Mouse (Mus musculus) stomach, embryonic 15.5 days (tissue): ENCODE data around the gene Wdr82. TPM values are rescaled to one million over a fixed set of nuclear protein-coding genes. Genes with fewer than 3 reads are reported as not detected.

Experiments used
- ATAC-seq: fragments of 200-750 bp; cut with Nextera tagmentation; 2 replicates; pipeline ENCODE4 v1.8.0; 2017; ENCODE audit warnings: low read depth, moderate number of reproducible peaks, moderate TSS enrichment; ENCODE audit not compliant: insufficient read depth, low FRiP score
- H3K27ac ChIP-seq: fragments of 300-500 bp; sonication (generic); 2 replicates; pipeline ENCODE4 v1.5.1; 2015; ENCODE audit warnings: mild to moderate bottlenecking, inconsistent platforms
- H3K27me3 ChIP-seq: fragments of 300-500 bp; sonication (generic); replicated peaks from 2 replicates; pipeline ENCODE4 v1.6.1; 2015; ENCODE audit warnings: inconsistent platforms
- H3K36me3 ChIP-seq: fragments of 300-500 bp; sonication (generic); 2 replicates; pipeline ENCODE4 v1.6.1; 2015; ENCODE audit warnings: inconsistent platforms
- H3K4me1 ChIP-seq: fragments of 300-500 bp; sonication (generic); 2 replicates; pipeline ENCODE4 v1.6.1; 2015; ENCODE audit warnings: inconsistent platforms
- H3K4me2 ChIP-seq: fragments of 300-500 bp; sonication (generic); 2 replicates; pipeline ENCODE4 v1.6.1; 2015; ENCODE audit warnings: mild to moderate bottlenecking, inconsistent platforms
- H3K4me3 ChIP-seq: fragments of 300-500 bp; sonication (generic); replicated peaks from 2 replicates; pipeline ENCODE4 v1.5.1; 2015; ENCODE audit warnings: inconsistent platforms
- H3K9ac ChIP-seq: fragments of 300-500 bp; sonication (generic); 2 replicates; pipeline ENCODE4 v1.6.1; 2015; ENCODE audit warnings: inconsistent platforms
- H3K9me3 ChIP-seq: fragments of 300-500 bp; sonication (generic); 2 replicates; pipeline ENCODE4 v1.6.1; 2016; ENCODE audit warnings: inconsistent platforms
- WGBS: fragments of 180-500 bp; shearing (Covaris S2); methylation state at CpG from one replicate; pipeline ENCODE4 v1.1.7; 2015; 5-methylcytosine and 5-hydroxymethylcytosine counted together
- polyA plus RNA-seq: library from polyadenylated mRNA; unstranded; fragments of >200 nt; fragmentation: Nextera tagmentation; extraction: Ambion mirVana; gene quantifications from 2 replicates; pipeline ENCODE4 v1.2.1, GENCODE M21; 2015

Wdr82 gene
- polyA plus RNA-seq, 1 experiment from 2014 or later = 20.4 TPM

- H3K4me2 ChIP-seq = no peak overlapping the region
- H3K27me3 ChIP-seq = no peaks in the 10 kb centered on the region
- ATAC-seq = no peak
- H3K27ac ChIP-seq = no peak overlapping the region
- peaks cover 11% of the 10 kb centered on the region for H3K36me3 ChIP-seq
- no peaks in the 10 kb centered on the region for H3K9me3 ChIP-seq
- H3K4me3 ChIP-seq = no peak overlapping the region
- WGBS = 88% methylated on average over 7 of the region's 7 CpGs
- H3K4me1 ChIP-seq = peaks cover 4% of the 10 kb centered on the region
- H3K9ac ChIP-seq = no peak overlapping the region
These were observed 46.2 kb downstream of the Wdr82 start for GRCm38 (mm10) chr9:106216971-106217370.

GRCm38 (mm10) chr9:106220894-106221523 lies 50.3 kb downstream of the Wdr82 start:
- no peak overlapping the region for H3K4me3 ChIP-seq
- peaks cover 8% of the 10 kb centered on the region for H3K4me1 ChIP-seq
- no peak overlapping the region for H3K4me2 ChIP-seq
- 59% methylated on average over 8 of the region's 8 CpGs for WGBS
- no peak overlapping the region for H3K27ac ChIP-seq
- H3K27me3 ChIP-seq = peaks cover 6% of the 10 kb centered on the region
- H3K9ac ChIP-seq = no peak overlapping the region
- no peaks in the 10 kb centered on the region for H3K9me3 ChIP-seq
- ATAC-seq = no peak
- H3K36me3 ChIP-seq = no peaks in the 10 kb centered on the region

- H3K9ac ChIP-seq = no peak within 1 kb of the TSS
- no peak within 1 kb of the TSS for H3K4me2 ChIP-seq
- H3K36me3 ChIP-seq = no peaks in the 10 kb centered on the region
- no peaks in the 10 kb centered on the region for H3K9me3 ChIP-seq
- peak within 1 kb of the TSS; percentile 21; the same call in 1 of the 2 replicates for H3K27ac ChIP-seq
- no peak for ATAC-seq
- no peak within 1 kb of the TSS for H3K4me3 ChIP-seq
- H3K27me3 ChIP-seq = peaks cover 6% of the 10 kb centered on the region
- peaks cover 13% of the 10 kb centered on the region for H3K4me1 ChIP-seq
- 57% methylated on average over 4 of the region's 4 CpGs for WGBS
These were observed 51.6 kb downstream of the Wdr82 start, which contains the start of gene Tlr9 for GRCm38 (mm10) chr9:106222261-106222851. Tlr9 (plus strand) TSS chr9:106222598.

GRCm38 (mm10) chr9:106222994-106223393 lies 52.3 kb downstream of the Wdr82 start:
- Histone ChIP-seq H3K27ac (peak overlapping the region; percentile 21; the same call in 1 of the 2 replicates), H3K4me2 (no peak overlapping the region), H3K9ac (no peak overlapping the region), H3K4me3 (no peak overlapping the region), H3K36me3 (no peaks in the 10 kb centered on the region), H3K9me3 (no peaks in the 10 kb centered on the region), H3K27me3 (peaks cover 6% of the 10 kb centered on the region), H3K4me1 (peaks cover 13% of the 10 kb centered on the region)
- 79% methylated on average over 4 of the region's 4 CpGs for WGBS
- no peak for ATAC-seq

GRCm38 (mm10) chr9:106225469-106226150 lies 54.9 kb downstream of the Wdr82 start:
- Histone ChIP-seq H3K4me2 (peak overlapping the region; percentile 79), H3K27me3 (peaks cover 6% of the 10 kb centered on the region), H3K27ac (peak overlapping the region; percentile 84), H3K36me3 (no peaks in the 10 kb centered on the region), H3K9me3 (no peaks in the 10 kb centered on the region), H3K9ac (peak overlapping the region; percentile 44; the same call in 1 of the 2 replicates), H3K4me3 (peak overlapping the region; percentile 37), H3K4me1 (peaks cover 13% of the 10 kb centered on the region)
- no peak for ATAC-seq
- 61% methylated on average over 24 of the region's 24 CpGs for WGBS

- Histone ChIP-seq H3K27me3 (peaks cover 6% of the 10 kb centered on the region), H3K9me3 (no peaks in the 10 kb centered on the region), H3K4me3 (peak overlapping the region; percentile 37), H3K4me1 (peaks cover 16% of the 10 kb centered on the region), H3K9ac (peak overlapping the region; percentile 44; the same call in 1 of the 2 replicates), H3K27ac (peak overlapping the region; percentile 84), H3K36me3 (no peaks in the 10 kb centered on the region), H3K4me2 (peak overlapping the region; percentile 79)
- WGBS = 6% methylated on average over 34 of the region's 34 CpGs
- peak; percentile 44; the same call in 1 of the 2 replicates for ATAC-seq
These were observed 55.5 kb downstream of the Wdr82 start for GRCm38 (mm10) chr9:106226151-106226682.

- Histone ChIP-seq H3K9ac (no peak overlapping the region), H3K4me2 (no peak overlapping the region), H3K27ac (peak overlapping the region; percentile 8; the same call in 1 of the 2 replicates), H3K36me3 (peaks cover 2% of the 10 kb centered on the region; the same call in 1 of the 2 replicates), H3K4me1 (peaks cover 17% of the 10 kb centered on the region), H3K9me3 (no peaks in the 10 kb centered on the region), H3K4me3 (no peak overlapping the region), H3K27me3 (peaks cover 6% of the 10 kb centered on the region)
- WGBS = 56% methylated on average over 8 of the region's 8 CpGs
- ATAC-seq = no peak
These were observed 57.2 kb downstream of the Wdr82 start for GRCm38 (mm10) chr9:106227790-106228429.

- Histone ChIP-seq H3K36me3 (peaks cover 23% of the 10 kb centered on the region), H3K4me3 (no peak overlapping the region), H3K9me3 (no peaks in the 10 kb centered on the region), H3K4me1 (peaks cover 17% of the 10 kb centered on the region), H3K9ac (no peak overlapping the region), H3K27me3 (peaks cover 6% of the 10 kb centered on the region), H3K27ac (peak overlapping the region; percentile 31; the same call in 1 of the 2 replicates), H3K4me2 (no peak overlapping the region)
- ATAC-seq = no peak
- WGBS = 67% methylated on average over 9 of the region's 9 CpGs
These were observed 59.5 kb downstream of the Wdr82 start for GRCm38 (mm10) chr9:106230051-106230733.

- Histone ChIP-seq H3K27me3 (peaks cover 2% of the 10 kb centered on the region), H3K4me1 (peaks cover 12% of the 10 kb centered on the region), H3K4me3 (no peak overlapping the region), H3K9me3 (no peaks in the 10 kb centered on the region), H3K36me3 (peaks cover 28% of the 10 kb centered on the region), H3K27ac (peak overlapping the region; percentile 31; the same call in 1 of the 2 replicates), H3K9ac (no peak overlapping the region), H3K4me2 (no peak overlapping the region)
- ATAC-seq = no peak
- 52% methylated on average over 3 of the region's 3 CpGs for WGBS
These were observed 60.0 kb downstream of the Wdr82 start for GRCm38 (mm10) chr9:106230734-106231106.

- peaks cover 7% of the 10 kb centered on the region for H3K4me1 ChIP-seq
- ATAC-seq = no peak
- no peak overlapping the region for H3K4me3 ChIP-seq
- H3K27me3 ChIP-seq = no peaks in the 10 kb centered on the region
- no peak overlapping the region for H3K9ac ChIP-seq
- H3K27ac ChIP-seq = no peak overlapping the region
- H3K4me2 ChIP-seq = no peak overlapping the region
- H3K9me3 ChIP-seq = no peaks in the 10 kb centered on the region
- peaks cover 30% of the 10 kb centered on the region for H3K36me3 ChIP-seq
- 78% methylated on average over 7 of the region's 7 CpGs for WGBS
These were observed 60.5 kb downstream of the Wdr82 start for GRCm38 (mm10) chr9:106231220-106231619.

GRCm38 (mm10) chr9:106231816-106232215 lies 61.1 kb downstream of the Wdr82 start:
- Histone ChIP-seq H3K27me3 (no peaks in the 10 kb centered on the region), H3K4me2 (no peak overlapping the region), H3K4me3 (no peak overlapping the region), H3K27ac (no peak overlapping the region), H3K9me3 (no peaks in the 10 kb centered on the region), H3K4me1 (0 out of 2 replicates have a peak, but pooled peaks cover 4% of the 10 kb centered on the region), H3K36me3 (peaks cover 36% of the 10 kb centered on the region), H3K9ac (no peak overlapping the region)
- WGBS = 82% methylated on average over 4 of the region's 4 CpGs
- ATAC-seq = no peak
